Mouse (Mus musculus) olfactory bulb, adult 2 months (tissue): ENCODE measurements at regions not wholly inside any gene's neighbourhood (a gene's known extent, or its start where the extent isn't known, plus 50 kb on each side); places are given as distances from the start of the nearest gene placed in this dataset.

Experiments used
- H3K27ac ChIP-seq: fragments of 200-500 bp; 2 replicates; pipeline ENCODE4 v1.5.1; 2012; ENCODE audit warnings: low read depth, low read length; ENCODE audit not compliant: insufficient read depth
- H3K4me1 ChIP-seq: fragments of 200-500 bp; 2 replicates; pipeline ENCODE4 v1.6.1; 2012; ENCODE audit warnings: low read length; ENCODE audit not compliant: control insufficient read depth, insufficient read depth
- H3K4me3 ChIP-seq: fragments of 200-500 bp; 2 replicates; pipeline ENCODE4 v1.5.1; 2012; ENCODE audit warnings: mild to moderate bottlenecking, low read depth, low read length, moderate library complexity; ENCODE audit not compliant: insufficient read depth
- CTCF ChIP-seq: fragments of 200-500 bp; IDR thresholded peaks from 2 replicates; pipeline ENCODE4 v1.5.1; 2012; ENCODE audit warnings: low read depth, mild to moderate bottlenecking, low read length, moderate library complexity; ENCODE audit not compliant: insufficient read depth
- POLR2A ChIP-seq: fragments of 200-500 bp; IDR thresholded peaks from 2 replicates; pipeline ENCODE4 v1.6.1; 2012; ENCODE audit warnings: mild to moderate bottlenecking, low read depth, low read length, moderate library complexity; ENCODE audit not compliant: insufficient read depth
- WGBS: fragments of 180-500 bp; shearing (Covaris S2); methylation state at CpG from one replicate; pipeline ENCODE4 v1.1.7; 2018; 5-methylcytosine and 5-hydroxymethylcytosine counted together

DNA sequence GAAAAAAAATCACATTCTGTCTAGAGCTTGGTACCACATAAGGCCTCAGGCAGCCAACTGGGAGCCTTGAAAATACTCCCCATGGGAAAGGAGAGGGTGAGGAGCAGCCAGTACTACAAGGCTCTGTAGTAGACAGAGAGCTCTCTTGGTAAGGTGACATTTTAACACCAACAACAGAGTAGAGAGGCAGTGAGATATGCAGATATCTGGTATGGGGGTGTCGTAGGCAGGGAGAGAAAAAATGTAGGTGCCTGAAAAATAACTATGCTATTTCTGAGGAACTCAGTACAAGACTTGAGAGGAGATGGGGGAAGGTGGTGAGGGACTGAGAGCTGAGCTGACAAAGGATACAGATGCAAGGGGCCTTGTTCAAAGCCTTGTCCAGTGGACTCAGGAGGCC lies 224.4 kb upstream of the Nr4a3 start:
- H3K4me1 ChIP-seq, result peaks cover 2% of the 10 kb centered on the region; the same call in 1 of the 2 replicates
- no peak overlapping the region for H3K27ac ChIP-seq
- 92% methylated on average over 1 of the region's 1 CpGs for WGBS
- TF ChIP-seq CTCF (no peak), POLR2A (no peak)
- H3K4me3 ChIP-seq, result no peak overlapping the region

DNA sequence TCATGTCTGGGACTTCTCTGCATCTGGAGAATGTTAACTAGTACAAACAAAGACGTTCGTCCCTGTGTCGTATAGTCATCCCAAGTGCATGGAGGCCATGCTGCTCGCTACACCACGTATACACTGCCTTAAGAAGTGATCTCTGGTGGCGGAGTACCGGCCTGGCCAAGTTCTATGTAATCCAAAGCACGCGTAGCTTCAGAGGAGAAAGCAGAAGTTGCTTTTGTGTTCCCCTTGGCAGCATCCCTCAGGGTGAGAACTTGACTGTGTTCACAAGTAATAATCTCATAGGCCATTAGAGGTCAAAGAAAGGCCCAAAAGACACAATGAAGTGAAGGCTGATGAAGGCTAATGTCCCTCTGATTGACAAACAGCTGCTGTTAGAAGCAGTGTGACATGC lies 221.7 kb upstream of the Nr4a3 start:
- no peak overlapping the region for H3K27ac ChIP-seq
- no peak overlapping the region for H3K4me3 ChIP-seq
- TF ChIP-seq CTCF (no peak), POLR2A (no peak)
- WGBS, result 88% methylated on average over 9 of the region's 9 CpGs
- peaks cover 2% of the 10 kb centered on the region; the same call in 1 of the 2 replicates for H3K4me1 ChIP-seq

DNA sequence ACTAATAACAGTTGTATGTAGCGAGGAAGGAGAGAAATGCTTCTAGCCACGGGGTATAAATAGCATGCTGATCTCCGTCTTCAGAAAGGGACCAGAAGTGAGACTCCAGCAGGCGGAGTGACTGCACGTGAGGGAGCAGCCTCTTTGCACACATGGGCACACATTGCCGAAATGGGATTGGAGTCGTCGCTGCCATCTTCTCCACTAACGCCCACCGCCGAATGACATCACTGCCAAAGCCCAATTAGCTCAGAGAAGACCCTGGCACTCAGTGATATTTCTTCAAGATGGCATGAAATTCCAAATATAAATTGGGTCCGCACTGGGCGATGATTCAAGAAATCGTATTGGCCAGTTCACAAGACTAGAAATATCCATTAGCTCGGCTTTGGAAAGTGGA lies 220.9 kb upstream of the Nr4a3 start:
- Histone ChIP-seq H3K4me1 (peaks cover 2% of the 10 kb centered on the region; the same call in 1 of the 2 replicates), H3K4me3 (no peak overlapping the region), H3K27ac (no peak overlapping the region)
- no peak for TF ChIP-seq CTCF
- 62% methylated on average over 15 of the region's 15 CpGs for WGBS

DNA sequence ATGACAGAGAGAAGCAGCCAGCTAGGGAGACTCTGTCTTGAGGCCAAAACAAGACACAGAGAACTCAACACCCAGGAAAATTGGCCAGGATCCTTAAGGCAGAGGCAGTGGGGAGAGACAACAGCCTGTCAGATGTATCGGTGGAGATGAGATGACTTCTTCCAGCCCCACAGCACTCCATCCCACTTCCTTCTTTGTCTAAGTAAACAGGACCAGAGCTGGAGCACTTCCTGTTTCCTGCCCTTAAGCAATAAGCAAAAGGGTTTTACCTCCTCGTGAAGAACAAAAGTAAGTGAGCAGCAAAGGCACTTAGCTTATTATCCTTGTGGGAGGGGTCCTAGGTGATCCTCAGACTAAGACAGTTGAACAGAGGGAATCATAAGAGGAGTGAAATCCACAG lies 212.0 kb upstream of the Nr4a3 start:
- 67% methylated on average over 2 of the region's 2 CpGs for WGBS
- Histone ChIP-seq H3K4me3 (no peak overlapping the region), H3K4me1 (no peaks in the 10 kb centered on the region), H3K27ac (no peak overlapping the region)
- TF ChIP-seq POLR2A (no peak), CTCF (no peak)

DNA sequence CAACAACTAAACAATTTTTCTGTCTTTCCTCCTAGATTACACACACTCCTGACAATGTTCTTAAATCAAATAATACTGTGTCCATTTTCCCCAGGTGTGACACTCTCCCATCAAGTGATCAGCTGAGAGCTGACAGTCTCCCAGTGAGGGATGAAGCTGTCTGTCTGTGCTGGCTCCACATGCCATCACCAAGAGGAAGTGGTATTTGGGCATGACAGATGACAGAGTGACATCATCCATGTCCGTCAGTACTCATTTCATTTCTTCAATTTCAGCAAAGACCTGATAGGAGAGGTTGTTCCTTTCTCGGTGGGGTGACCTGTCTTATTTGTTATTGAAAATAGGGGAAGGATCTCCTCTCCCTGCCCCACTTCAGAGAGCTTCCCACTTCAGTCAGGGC lies 206.5 kb upstream of the Nr4a3 start:
- H3K27ac ChIP-seq, result no peak overlapping the region
- H3K4me1 ChIP-seq, result no peaks in the 10 kb centered on the region
- TF ChIP-seq POLR2A (no peak), CTCF (no peak)
- 92% methylated on average over 2 of the region's 2 CpGs for WGBS
- H3K4me3 ChIP-seq, result no peak overlapping the region

DNA sequence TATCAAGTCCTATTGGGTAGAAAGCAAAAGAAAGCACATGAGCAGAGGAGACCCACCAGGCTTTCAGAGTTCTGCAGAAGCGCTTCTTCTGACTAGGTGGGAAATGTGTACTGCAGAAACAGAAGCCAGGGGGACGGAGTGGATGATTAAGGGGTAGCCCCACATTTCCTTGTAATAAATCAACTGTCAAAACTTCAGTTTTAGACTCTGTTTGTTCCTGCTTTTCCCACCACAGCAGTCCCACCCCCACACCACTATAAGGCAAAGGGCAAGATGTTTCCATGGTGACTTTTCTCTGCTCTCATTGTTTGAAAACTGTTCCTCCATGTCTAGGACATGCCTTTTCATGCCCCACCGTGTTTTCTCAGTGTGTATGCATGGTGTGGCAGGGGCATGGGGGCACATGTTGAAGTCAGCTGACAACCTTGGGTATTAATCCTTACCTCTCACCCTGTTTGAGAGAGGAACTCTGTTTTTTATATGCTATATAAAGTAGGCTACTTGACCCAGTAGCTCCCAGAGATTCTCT lies 202.8 kb upstream of the Nr4a3 start:
- no peaks in the 10 kb centered on the region for H3K4me1 ChIP-seq
- H3K27ac ChIP-seq, result no peak overlapping the region
- no peak for TF ChIP-seq CTCF
- no peak for TF ChIP-seq POLR2A
- 75% methylated on average over 3 of the region's 3 CpGs for WGBS
- H3K4me3 ChIP-seq, result no peak overlapping the region

DNA sequence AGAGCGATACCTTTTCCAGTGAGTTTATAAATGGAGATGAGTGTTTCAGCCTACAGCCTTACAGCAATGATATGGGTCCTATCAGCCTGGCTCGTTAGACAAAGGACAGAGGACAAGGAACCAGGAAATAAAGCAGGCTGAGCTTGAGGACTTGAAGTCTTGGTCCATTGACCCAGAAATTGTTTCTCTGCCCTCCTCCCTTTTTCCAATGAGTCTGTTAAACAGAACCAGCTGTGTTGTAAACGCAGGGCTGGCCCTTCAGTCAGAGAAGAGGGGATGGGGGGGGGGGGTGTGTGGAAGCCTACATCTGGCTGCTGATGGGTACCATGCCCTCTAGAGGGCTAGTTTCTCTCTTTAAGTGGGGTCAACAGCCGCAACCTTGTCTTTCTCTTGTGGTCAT lies 199.7 kb upstream of the Nr4a3 start:
- TF ChIP-seq CTCF (no peak), POLR2A (no peak)
- Histone ChIP-seq H3K27ac (no peak overlapping the region), H3K4me1 (no peaks in the 10 kb centered on the region), H3K4me3 (no peak overlapping the region)
- 88% methylated on average over 4 of the region's 4 CpGs for WGBS

DNA sequence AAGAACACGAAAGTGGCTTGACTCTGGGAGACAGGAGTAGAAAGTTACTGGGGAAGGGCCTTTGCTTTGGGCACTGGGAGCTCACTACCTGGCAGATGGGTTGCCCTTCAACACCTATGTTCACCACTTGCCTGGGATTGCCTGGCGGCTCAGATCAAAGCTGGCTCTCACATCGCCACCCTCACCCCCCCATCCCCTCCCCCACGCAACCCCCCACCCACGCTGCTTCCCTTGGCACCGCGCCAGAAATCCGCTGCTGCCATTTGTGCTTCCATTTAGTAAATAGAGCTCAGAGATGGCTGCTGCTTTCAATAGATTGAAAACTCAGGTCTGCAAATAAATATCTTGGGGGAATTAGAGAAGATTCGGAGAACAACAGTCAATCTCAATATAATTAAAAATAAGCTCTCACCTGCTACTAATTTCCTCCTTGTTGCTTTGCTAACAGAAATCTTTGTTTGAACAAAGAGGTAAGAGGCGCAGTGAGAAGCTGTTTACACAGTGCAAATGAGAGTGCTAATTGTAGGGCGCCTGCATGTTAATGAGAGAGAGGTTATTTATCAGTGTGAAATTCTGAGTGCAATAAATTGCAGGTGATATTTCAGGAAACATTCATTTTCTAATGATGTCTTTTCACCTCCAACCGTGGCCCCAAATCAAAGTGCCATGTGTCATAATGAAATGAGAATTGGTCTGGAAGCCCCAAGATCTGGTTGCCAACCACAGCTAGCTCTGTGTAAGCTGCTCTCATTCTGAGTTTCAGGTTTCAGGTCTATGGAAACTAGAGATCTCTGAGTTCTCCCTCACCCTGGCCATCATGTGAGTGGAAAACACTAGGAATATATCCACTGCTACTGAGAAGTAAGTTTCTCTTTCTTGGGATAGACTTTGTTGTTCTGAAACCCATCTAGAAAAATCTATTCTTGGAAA lies 198.3 kb upstream of the Nr4a3 start:
- no peak overlapping the region for H3K27ac ChIP-seq
- TF ChIP-seq POLR2A, result no peak
- TF ChIP-seq CTCF, result no peak
- H3K4me3 ChIP-seq, result no peak overlapping the region
- H3K4me1 ChIP-seq, result no peaks in the 10 kb centered on the region
- WGBS, result 18% methylated on average over 12 of the region's 12 CpGs

DNA sequence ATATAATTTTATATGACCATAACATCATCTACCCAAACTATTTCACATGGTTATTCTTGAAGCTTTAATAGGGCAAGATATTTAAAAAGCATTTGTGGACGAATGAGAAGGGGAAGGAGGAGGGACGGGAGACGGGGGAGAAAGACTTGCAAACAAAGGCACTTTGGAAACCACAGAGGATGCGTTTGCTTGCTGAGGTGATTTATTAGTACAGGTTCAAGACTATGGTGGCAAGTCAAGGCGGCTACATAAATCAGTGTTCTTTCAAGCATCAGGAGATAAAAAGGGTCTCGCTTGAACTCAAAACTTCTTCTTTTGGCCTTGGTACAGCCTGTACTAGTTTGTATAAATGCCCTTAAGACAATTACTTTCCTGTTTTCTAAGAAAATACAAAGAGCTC lies 183.8 kb upstream of the Nr4a3 start:
- no peaks in the 10 kb centered on the region for H3K4me1 ChIP-seq
- 66% methylated on average over 6 of the region's 6 CpGs for WGBS
- H3K27ac ChIP-seq, result no peak overlapping the region
- H3K4me3 ChIP-seq, result no peak overlapping the region
- TF ChIP-seq POLR2A (no peak), CTCF (no peak)
